Mouse (Mus musculus) CH12.LX (cell line): ENCODE measurements around the gene Grid1. TPM values are rescaled to one million over a fixed set of nuclear protein-coding genes. Genes with fewer than 3 reads are reported as not detected.

ENCODE experiments used
- DNase-seq: peaks from one replicate; pipeline ENCODE4 v3.0.0-alpha.2; 2013; ENCODE audit errors: extremely low read depth
- H3K27ac ChIP-seq: 2 replicates; pipeline ENCODE4 v1.5.1; 2012; ENCODE audit warnings: low read depth, mild to moderate bottlenecking, control low read depth, moderate library complexity; ENCODE audit not compliant: insufficient read depth
- H3K27me3 ChIP-seq: replicated peaks from 2 replicates; pipeline ENCODE3; 2012; ENCODE audit warnings: inconsistent platforms
- H3K36me3 ChIP-seq, 2 experiments: replicated peaks in 1 of 2; 2 replicates each; pipeline versions ENCODE3 to v1.6.1; 2012; ENCODE audit warnings: inconsistent platforms in 1 of 2, low read length in 1 of 2, mild to moderate bottlenecking in 1 of 2, mixed read lengths in 1 of 2, moderate library complexity in 1 of 2; ENCODE audit not compliant: control insufficient read depth in 1 of 2, insufficient read depth in 1 of 2
- H3K4me1 ChIP-seq, 2 experiments: 2 replicates each; pipeline ENCODE4 v1.6.1; 2012; ENCODE audit warnings: inconsistent platforms in 1 of 2, moderate library complexity in 1 of 2; ENCODE audit not compliant: insufficient read depth in 2 of 2, control insufficient read depth in 1 of 2
- H3K4me2 ChIP-seq: 2 replicates; pipeline ENCODE4 v1.6.1; 2012; ENCODE audit warnings: low read depth, mild to moderate bottlenecking, control low read depth; ENCODE audit not compliant: poor library complexity, insufficient read depth, severe bottlenecking
- H3K4me3 ChIP-seq, 3 experiments: fragments of 150-350 bp in 1 of 3; sonication (generic) in 1 of 3; replicated peaks in 1 of 3; 2 replicates each; pipeline versions ENCODE3 to v1.5.1; 2011 to 2012; ENCODE audit warnings: low read depth in 2 of 3, low read length in 2 of 3, mild to moderate bottlenecking in 2 of 3, moderate library complexity in 2 of 3, control low read depth in 1 of 3, improper control_type of control experiment in 1 of 3, inconsistent platforms in 1 of 3, mixed read lengths in 1 of 3; ENCODE audit not compliant: poor library complexity in 1 of 3
- H3K79me2 ChIP-seq: replicated peaks from 2 replicates; pipeline ENCODE4 v1.6.1; 2012; ENCODE audit warnings: mild to moderate bottlenecking, moderate library complexity; ENCODE audit not compliant: control insufficient read depth, poor library complexity, insufficient read depth, severe bottlenecking; ENCODE audit errors: extremely low read depth
- H3K9ac ChIP-seq: 2 replicates; pipeline ENCODE4 v1.6.1; 2012; ENCODE audit warnings: low read depth, mild to moderate bottlenecking, control low read depth, moderate library complexity; ENCODE audit not compliant: insufficient read depth
- H3K9me3 ChIP-seq: replicated peaks from 2 replicates; pipeline ENCODE3; 2012; ENCODE audit warnings: low read length, inconsistent platforms, mixed read lengths
- CHD1 ChIP-seq: IDR thresholded peaks from 2 replicates; pipeline ENCODE4 v1.6.1; 2012; ENCODE audit warnings: low read depth, low read length, improper control_type of control experiment, inconsistent platforms
- JUN ChIP-seq: IDR thresholded peaks from 2 replicates; pipeline ENCODE4 v1.6.1; 2011; ENCODE audit warnings: low read depth, mild to moderate bottlenecking, low read length, improper control_type of control experiment, moderate library complexity; ENCODE audit not compliant: insufficient read depth
- JUND ChIP-seq: conservative IDR thresholded peaks from 2 replicates; pipeline ENCODE4 v1.6.1; 2011; ENCODE audit warnings: low read depth, low read length, improper control_type of control experiment
- KAT2A ChIP-seq: IDR thresholded peaks from 2 replicates; pipeline ENCODE4 v1.6.1; 2012; ENCODE audit warnings: low read length, improper control_type of control experiment, inconsistent platforms; ENCODE audit not compliant: insufficient replicate concordance
- MAX ChIP-seq: IDR thresholded peaks from 2 replicates; pipeline ENCODE4 v1.6.1; 2011; ENCODE audit warnings: low read length, improper control_type of control experiment
- MAZ ChIP-seq: IDR thresholded peaks from 2 replicates; pipeline ENCODE4 v1.6.1; 2012; ENCODE audit warnings: low read depth, mild to moderate bottlenecking, inconsistent platforms, low read length, improper control_type of control experiment, moderate library complexity
- RAD21 ChIP-seq: IDR thresholded peaks from 2 replicates; pipeline ENCODE4 v1.6.1; 2011; ENCODE audit warnings: low read depth, mild to moderate bottlenecking, low read length, improper control_type of control experiment, moderate library complexity
- SIN3A ChIP-seq: IDR thresholded peaks from 2 replicates; pipeline ENCODE4 v1.6.1; 2012; ENCODE audit warnings: low read length, improper control_type of control experiment, inconsistent platforms
- TBP ChIP-seq: conservative IDR thresholded peaks from 2 replicates; pipeline ENCODE4 v1.6.1; 2011; ENCODE audit warnings: low read depth, low read length, improper control_type of control experiment
- USF1 ChIP-seq: IDR thresholded peaks from 2 replicates; pipeline ENCODE4 v1.6.1; 2014; ENCODE audit warnings: low read depth, mild to moderate bottlenecking, inconsistent platforms, low read length, improper control_type of control experiment
- ZKSCAN1 ChIP-seq: IDR thresholded peaks from 2 replicates; pipeline ENCODE4 v1.6.1; 2012; ENCODE audit warnings: low read depth, inconsistent platforms, low read length, improper control_type of control experiment, borderline replicate concordance
- ZMIZ1 ChIP-seq: IDR thresholded peaks from 2 replicates; pipeline ENCODE4 v1.6.1; 2012; ENCODE audit warnings: low read depth, mild to moderate bottlenecking, inconsistent platforms, low read length, improper control_type of control experiment
- dilution Hi-C: fragments of 300-500 bp; cut with MboI; formaldehyde crosslinking; loops from 2 replicates; pipeline ENCODE4 v1.14.3; 2020; ENCODE audit warnings: low sequenced_read_pairs; ENCODE audit not compliant: extremely low pct_unique_long_range_greater_than_20kb, extremely low pct_ligation_motif_present
- in situ Hi-C: fragments of 300-500 bp; cut with MboI; formaldehyde crosslinking; loops from 3 replicates; pipeline ENCODE4 v1.14.3; 2019; ENCODE audit warnings: low sequenced_read_pairs, low pct_ligation_motif_present, low pct_unique_long_range_greater_than_20kb, mixed read lengths
- polyA plus RNA-seq: library from polyadenylated mRNA; unstranded; fragments of >175 nt; gene quantifications from 2 replicates; pipeline ENCODE4 v1.2.1, GENCODE M21; 2012; ENCODE audit warnings: low read depth; ENCODE audit not compliant: insufficient read length
- total RNA-seq, 2 experiments: library from RNA; depleted of rRNA; stranded (reverse); fragments of 300-350 nt in 1 of 2; fragments of >200 nt in 1 of 2; gene quantifications; 2 replicates each; pipeline ENCODE4 v1.2.3; 2012 to 2014

The Grid1 gene
- total and polyA plus RNA-seq, 3 experiments, result not detected

DNA sequence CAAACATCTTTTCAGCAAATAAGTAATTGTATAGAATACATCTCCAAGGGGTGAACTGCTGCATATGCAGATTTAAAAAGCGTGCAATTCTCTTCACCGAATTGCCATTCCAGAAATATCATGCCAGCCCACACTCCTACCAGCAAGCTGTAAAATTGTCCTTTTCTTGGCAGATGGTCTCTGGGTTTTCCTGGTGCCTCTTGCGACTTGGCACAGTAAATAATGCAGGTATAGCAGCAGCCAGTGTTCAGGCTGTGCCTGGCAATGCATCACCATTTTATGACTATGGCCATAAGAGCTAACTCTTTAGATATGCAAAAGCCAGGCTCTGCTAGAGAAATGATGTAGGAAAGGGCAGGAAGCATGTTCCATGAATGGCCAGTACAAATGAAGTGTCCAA lies 734.4 kb downstream of the Grid1 start:
- Histone ChIP-seq H3K9me3 (peaks cover 25% of the 10 kb centered on the region), H3K27ac (no peak overlapping the region), H3K4me2 (no peak overlapping the region), H3K36me3 (no peaks in the 10 kb centered on the region), H3K79me2 (no peaks in the 10 kb centered on the region), H3K9ac (no peak overlapping the region), H3K4me3 (no peak overlapping the region), H3K27me3 (no peaks in the 10 kb centered on the region), H3K4me1 (no peaks in the 10 kb centered on the region)
- TF ChIP-seq ZKSCAN1 (no peak), KAT2A (no peak), MAX (no peak), RAD21 (no peak)
- dilution Hi-C loops, result no loop called here
- in situ Hi-C loops, result no loop called here
- DNase-seq, result no peak

DNA sequence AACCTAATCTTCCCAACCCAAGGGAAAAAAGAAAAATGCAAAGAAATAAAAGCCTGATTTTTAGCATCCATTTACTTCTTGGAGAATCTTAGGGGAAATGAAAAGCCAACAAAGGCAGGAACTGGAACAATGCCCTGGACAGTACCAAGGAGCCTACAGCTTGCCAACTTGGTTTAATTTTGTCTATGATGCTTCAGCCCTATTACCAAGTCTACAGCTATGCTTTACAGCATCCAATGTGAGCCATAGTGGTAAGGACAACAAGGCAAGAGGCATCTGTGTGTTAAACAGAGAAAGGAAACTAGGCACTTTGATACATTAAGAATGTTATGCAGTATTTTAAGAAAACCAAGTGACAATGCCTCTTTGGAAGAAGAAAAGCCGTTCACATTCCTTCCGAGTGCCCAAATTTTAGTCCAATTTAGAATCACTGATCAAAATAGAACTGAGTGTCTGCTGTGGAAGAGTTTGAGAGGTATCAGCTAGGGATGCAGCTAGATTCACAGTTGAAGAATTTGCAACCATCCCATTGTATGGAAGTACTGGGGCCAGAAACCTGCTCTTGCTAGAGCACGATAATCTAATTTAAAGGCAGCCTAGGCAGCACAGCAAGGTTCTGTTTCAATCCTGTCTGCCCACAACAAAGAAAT lies 741.5 kb downstream of the Grid1 start:
- TF ChIP-seq USF1 (no peak), MAZ (no peak), ZMIZ1 (no peak), TBP (no peak)
- in situ Hi-C loops, result no loop called here
- no peak for DNase-seq
- Histone ChIP-seq H3K27me3 (no peaks in the 10 kb centered on the region), H3K27ac (no peak overlapping the region), H3K4me3 (no peak overlapping the region), H3K4me2 (no peak overlapping the region), H3K36me3 (no peaks in the 10 kb centered on the region), H3K79me2 (no peaks in the 10 kb centered on the region), H3K9ac (no peak overlapping the region), H3K4me1 (no peaks in the 10 kb centered on the region), H3K9me3 (peaks cover 52% of the 10 kb centered on the region)
- dilution Hi-C loops, result no loop called here

GRCm38 (mm10) chr14:35572991-35573502 lies 753.1 kb downstream of the Grid1 start:
- in situ Hi-C loops, result no loop called here

More at GRCm38 (mm10) chr14:35572991-35573502, 753.1 kb downstream of the Grid1 start:
- DNase-seq, result no peak
- H3K4me1 ChIP-seq, result no peaks in the 10 kb centered on the region
- H3K4me3 ChIP-seq, result no peak overlapping the region
- no peak overlapping the region for H3K4me2 ChIP-seq
- no peak overlapping the region for H3K9ac ChIP-seq
- H3K36me3 ChIP-seq, result no peaks in the 10 kb centered on the region
- H3K9me3 ChIP-seq, result peaks cover 72% of the 10 kb centered on the region
- no peaks in the 10 kb centered on the region for H3K27me3 ChIP-seq
- H3K79me2 ChIP-seq, result no peaks in the 10 kb centered on the region
- dilution Hi-C loops, result no loop called here
- H3K27ac ChIP-seq, result no peak overlapping the region
- TF ChIP-seq CHD1, result no peak
- no peak for TF ChIP-seq SIN3A
- TF ChIP-seq JUND, result no peak
- TF ChIP-seq JUN, result no peak
